Mouse (Mus musculus): ENCODE measurements around the gene Hist1h2ap.
"Not testable (repeated sequence)": the region's sequence is repeated elsewhere in the genome, so short reads cannot be mapped to it uniquely, and the experiment has no call there.

Hist1h2ap gene

DNA sequence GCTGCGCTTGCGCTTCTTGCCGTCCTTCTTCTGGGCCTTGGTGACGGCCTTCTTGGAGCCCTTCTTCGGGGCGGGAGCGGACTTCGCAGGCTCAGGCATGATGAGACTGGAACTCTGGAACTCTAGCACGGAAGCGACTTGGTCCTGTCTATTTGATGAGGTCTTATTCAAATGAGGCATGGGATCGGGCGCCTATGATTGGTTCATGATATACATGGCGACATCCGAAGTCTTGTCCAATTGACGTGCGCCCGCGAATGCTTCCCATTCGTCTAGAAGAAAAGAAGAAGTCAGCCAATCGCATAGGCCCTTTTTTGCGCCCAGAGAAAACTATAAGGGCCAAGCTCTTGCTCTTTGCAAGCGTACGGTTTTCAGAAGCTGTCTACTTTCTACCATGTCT lies 23.2 kb downstream of the Hist1h2ap start, which contains the start of the genes Hist1h2bq and Hist1h2ao:
Gene Hist1h2bq, minus strand, starts transcription at position 125 of the 400 bp plus-strand sequence.
Gene Hist1h2ao, plus strand, starts transcription at position 393 of the 400 bp plus-strand sequence.
- not testable (repeated sequence) for DNase-seq (ENCODE audit: low spot score in 2 of 2)

DNA sequence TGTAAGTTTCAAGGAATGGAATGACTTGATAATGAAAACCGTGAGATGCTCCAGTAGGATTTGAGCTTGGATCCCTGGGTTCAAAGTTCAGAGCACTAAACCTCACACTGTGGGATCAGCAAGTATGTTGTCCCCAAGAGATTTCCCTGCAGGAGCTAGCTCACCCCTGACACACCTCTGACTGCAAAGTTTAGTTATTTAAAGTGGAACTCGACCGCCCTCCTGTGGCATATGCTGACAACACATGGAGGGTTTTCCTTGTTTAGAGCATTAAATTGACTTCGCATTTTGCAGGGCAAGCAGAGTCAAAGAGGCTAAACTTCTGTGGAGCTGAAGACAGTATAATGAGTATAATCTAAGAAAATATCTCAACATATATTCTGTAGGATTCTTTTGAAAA lies 30.2 kb downstream of the Hist1h2ap start:
- not testable (repeated sequence) for DNase-seq (ENCODE audit: low spot score in 2 of 2)

DNA sequence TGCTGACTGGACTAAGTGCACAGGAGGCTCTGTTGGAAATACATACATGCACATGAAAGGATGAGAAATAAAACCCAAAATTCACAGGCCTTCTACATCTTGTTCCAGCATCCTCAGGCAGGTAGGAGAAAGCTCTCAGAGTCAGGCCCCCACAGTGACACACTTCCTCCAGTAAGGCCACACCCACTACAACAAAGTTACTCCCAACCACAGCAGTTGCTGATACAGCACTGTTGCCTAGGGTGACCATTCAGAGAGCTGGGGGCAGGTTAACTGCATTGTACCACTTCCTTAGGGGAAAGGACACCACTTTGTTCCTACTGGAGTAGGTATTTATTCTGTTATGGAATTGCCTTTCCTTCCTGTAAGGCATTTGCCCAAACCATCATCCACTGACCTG lies 36.1 kb downstream of the Hist1h2ap start:
- DNase-seq (ENCODE audit: low spot score in 2 of 2), result not testable (repeated sequence)

DNA sequence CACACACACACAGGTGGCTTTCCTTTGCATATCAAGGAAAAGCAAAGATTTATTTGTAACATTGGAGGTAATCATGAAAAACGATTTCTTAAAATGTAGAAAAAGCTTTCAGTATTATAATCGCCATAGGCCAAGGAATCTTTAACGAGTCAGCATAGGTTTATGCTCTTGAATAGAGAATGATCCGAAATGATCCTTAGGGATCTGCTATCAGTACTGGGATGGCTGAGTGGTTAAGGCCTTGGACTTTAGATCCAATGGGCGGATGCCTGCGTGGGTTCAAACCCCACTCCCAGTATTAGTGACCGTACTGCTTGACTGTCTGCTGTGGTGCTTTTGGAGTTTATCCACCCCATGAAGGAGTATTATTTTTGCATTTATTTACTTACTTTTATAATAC lies 37.7 kb downstream of the Hist1h2ap start:
- DNase-seq (ENCODE audit: low spot score in 2 of 2), result no peak

DNA sequence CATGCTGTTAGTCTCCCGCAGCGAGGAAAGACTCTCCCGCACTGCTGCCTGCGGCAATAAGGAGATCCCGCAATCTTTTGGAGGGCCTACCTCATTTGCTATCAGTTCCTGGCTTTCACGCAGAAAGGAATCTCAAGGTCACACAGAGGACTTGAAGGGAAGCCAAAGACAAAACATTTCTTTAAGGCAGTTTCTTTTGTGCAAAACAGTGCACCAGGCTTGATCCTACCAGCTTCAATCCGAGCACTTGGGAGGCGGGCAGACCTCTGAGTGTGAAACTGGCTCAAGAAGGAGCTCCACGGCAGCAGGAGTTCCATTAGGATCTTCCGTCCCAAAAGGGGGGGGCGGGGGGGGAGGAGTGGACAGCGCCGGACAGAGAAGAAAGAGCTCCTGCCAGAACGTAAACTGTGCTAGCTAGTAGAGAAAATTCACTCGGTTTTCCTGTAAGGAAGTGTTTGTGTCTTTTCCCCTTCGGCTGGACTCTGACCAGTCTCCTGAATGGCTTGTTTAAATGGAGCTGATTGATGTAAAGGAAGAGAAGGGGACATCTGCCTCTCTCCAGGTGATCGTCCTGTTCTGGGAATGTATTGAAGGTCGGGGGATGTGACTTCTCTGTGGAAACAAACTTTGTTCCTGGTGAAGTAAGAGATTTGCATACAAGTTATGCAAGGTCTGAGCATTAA lies 42.6 kb downstream of the Hist1h2ap start:
- no peak for DNase-seq (ENCODE audit: low spot score in 2 of 2)

DNA sequence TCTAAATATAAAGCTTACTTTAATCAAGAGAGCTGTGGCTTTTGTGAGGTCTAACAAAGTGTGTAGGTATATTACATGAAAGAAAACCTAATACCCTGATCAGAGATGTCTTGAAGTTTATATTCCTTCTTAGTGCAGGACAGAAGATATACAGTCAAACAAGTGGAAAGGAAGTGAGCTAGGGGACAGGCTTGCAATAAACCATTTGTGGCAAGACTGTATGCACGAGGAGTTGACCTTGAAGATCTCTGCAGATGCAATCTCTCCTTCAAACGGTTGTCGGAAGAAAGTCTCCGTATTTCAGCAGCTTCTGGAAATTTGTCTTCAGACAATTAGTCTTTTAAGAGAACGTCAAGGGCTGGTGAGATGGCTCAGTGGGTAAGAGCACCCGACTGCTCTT lies 43.4 kb downstream of the Hist1h2ap start:
- DNase-seq (ENCODE audit: low spot score in 2 of 2), result no peak

DNA sequence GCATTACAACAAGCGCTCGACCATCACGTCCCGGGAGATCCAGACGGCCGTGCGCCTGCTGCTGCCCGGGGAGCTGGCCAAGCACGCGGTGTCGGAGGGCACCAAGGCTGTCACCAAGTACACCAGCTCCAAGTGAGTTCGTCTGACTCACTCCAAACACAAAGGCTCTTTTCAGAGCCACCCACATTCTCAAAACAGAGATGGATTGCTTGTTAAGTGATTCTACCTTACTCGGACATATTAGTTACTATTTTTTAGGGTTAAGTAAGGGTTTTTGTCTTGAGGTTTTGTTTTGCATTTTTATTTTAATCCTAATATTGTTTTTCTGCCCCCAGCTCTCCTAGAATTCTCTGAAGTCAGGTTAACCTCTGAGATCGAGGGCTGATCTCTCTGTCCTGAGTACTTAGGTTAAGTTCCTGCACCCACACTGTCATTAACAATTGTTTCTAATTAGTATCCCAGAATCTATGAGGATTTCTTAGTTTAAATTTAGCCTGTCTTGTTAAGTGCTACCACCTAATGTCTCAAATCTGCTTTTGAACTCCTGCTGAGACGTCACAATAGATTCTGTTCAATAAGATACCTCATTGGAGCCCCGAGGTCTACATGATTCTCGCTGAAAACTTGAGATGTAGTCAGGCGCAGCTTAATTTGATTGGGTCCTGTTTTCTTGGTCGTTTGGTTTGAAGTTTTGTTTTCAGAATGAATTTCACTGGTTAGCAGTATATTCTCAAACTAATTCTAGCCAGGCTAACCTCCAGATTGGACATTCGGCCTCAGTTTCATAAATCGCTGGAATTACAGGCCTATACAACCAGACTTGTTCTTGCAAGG lies 45.3 kb downstream of the Hist1h2ap start:
- DNase-seq (ENCODE audit: low spot score in 2 of 2), result no peak

DNA sequence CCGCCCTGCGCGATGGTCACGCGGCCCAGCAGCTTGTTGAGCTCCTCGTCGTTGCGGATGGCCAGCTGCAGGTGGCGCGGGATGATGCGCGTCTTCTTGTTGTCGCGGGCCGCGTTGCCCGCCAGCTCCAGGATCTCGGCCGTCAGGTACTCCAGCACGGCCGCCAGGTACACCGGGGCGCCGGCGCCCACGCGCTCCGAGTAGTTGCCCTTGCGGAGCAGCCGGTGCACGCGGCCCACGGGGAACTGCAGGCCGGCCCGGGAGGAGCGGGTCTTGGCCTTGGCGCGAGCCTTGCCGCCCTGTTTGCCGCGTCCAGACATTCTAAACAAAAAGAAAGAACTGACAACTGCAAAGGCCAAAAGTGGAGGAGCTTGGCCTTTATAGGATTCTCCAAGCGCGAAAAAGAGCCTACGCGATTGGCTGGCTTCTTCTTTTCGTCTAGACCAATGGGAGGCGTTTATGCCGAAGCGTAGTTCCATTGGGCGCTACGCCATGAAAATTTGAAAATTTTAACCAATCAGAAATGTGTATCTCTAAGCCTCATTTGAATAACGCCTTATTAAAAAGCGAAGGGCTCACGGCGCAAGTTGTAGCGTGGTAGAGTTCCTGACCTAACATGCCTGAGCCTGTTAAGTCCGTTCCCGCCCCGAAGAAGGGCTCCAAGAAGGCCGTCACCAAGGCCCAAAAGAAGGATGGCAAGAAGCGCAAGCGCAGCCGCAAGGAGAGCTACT lies 46.2 kb downstream of the Hist1h2ap start, which contains the start of the genes Hist1h2an and Hist1h2bp:
Gene Hist1h2an, minus strand, starts transcription at position 320 of the 731 bp plus-strand sequence.
Gene Hist1h2bp, plus strand, starts transcription at position 563 of the 731 bp plus-strand sequence.
- peak; percentile 86 to 87 for DNase-seq (ENCODE audit: low spot score in 2 of 2)

DNA sequence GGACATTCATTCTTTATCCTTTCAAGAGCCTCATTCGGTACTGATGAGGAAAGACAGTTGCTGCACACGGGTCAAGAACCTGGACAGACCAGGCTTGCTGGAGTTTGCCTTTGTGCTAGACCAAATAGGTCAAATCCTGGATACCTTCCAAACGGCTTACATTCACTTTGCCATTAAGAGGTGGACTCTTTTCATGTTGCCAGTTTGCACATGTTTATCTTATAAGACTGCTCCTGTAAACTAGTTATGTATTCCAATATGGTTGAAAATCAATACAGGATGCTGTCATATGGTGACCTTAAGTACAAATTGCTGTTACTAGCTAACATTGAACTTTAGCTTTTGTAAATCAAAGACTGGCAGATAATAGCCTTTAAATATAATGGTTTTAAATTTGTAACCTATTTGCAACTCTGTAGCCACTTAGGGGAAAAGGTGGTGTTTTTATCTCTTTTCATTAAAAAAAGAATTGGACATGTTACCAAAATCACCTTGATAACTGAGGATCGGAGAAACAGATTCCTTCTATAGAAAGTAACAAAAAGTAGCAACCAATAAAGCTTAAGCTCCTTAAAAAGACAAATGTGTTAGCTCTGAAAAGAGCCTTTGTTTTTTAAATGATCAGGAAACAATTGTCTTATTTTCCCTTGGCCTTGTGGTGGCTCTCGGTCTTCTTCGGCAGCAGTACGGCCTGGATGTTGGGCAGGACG lies 47.0 kb downstream of the Hist1h2ap start:
- DNase-seq (ENCODE audit: low spot score in 2 of 2), result no peak

DNA sequence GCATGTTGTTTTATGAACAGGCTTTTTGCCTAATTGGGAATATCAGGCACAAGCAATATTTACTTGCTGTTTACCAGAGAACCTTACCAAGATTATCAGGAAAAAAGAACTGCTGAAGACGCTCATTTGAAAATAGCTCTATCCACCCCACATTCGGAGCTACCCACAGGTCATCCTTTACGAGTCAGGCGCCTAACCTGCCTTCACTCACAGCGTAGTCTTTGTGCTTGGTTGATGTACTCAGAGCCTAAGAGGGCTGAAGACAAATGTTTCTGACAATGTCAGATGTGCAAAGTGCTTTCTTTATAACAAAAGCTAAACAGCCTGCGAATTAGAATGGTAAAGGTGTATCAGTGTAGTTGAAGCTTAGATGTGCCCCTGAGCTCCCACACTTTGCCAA lies 49.0 kb downstream of the Hist1h2ap start:
- no peak for DNase-seq (ENCODE audit: low spot score in 2 of 2)

DNA sequence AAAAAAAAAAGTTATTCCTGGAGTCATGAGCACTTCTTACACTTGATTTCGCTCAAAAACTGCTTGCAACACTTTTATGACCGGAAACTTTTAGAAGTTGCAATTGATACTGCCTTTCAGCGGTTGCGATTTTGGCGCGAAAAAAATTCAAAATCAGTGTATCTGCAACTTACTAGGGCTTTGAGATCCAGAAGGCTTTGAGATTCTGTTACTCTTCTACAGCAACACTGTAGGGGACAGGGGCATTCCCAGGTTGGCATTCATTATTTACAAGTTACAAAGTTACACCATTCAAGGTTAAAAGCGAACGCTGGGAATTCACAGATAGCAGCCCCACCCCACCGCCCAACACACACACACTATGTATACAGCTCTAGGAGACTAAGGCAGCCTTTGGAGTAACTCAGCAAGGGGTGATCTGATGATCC lies 49.6 kb downstream of the Hist1h2ap start:
- DNase-seq (ENCODE audit: low spot score in 2 of 2), result no peak

DNA sequence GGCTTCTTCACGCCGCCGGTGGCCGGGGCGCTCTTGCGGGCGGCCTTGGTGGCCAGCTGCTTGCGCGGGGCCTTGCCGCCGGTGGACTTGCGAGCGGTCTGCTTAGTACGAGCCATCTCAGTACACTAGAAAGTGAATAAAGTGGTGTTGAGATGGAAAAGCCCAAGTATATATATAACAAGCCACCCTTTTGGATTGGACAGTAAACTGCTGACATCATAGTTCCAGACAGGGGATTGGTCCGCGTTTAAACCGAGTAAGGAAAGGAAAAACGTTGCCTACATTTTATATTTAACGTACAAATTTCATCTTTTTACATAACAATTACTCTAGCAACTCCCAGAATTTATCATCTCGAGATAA lies 50.1 kb downstream of the Hist1h2ap start, which contains the start of gene Hist1h3i:
Gene Hist1h3i, minus strand, starts transcription at position 116 of the 363 bp plus-strand sequence.
- DNase-seq (ENCODE audit: low spot score in 2 of 2), result peak; percentile 22 to 34

Measured in frontal cortex, postnatal 10 days (tissue).